Mouse (Mus musculus) liver, embryonic 15.5 days (tissue): Measurements from ENCODE around the gene Zfhx3. TPM values are rescaled to one million over a fixed set of nuclear protein-coding genes. Genes with fewer than 3 reads are reported as not detected.

Source experiments
- ATAC-seq: fragments of 200-750 bp; cut with Nextera tagmentation; 2 replicates; pipeline ENCODE4 v1.8.0; 2017; ENCODE audit warnings: moderate number of reproducible peaks, mild to moderate bottlenecking, moderate library complexity; ENCODE audit not compliant: insufficient read depth
- H3K27ac ChIP-seq: fragments of 300-500 bp; sonication (generic); replicated peaks from 2 replicates; pipeline ENCODE4 v1.5.1; 2015; ENCODE audit warnings: mild to moderate bottlenecking, inconsistent platforms
- H3K27me3 ChIP-seq: fragments of 300-500 bp; sonication (generic); 2 replicates; pipeline ENCODE4 v1.6.1; 2015; ENCODE audit warnings: mild to moderate bottlenecking, inconsistent platforms
- H3K36me3 ChIP-seq: fragments of 300-500 bp; sonication (generic); replicated peaks from 2 replicates; pipeline ENCODE4 v1.6.1; 2015; ENCODE audit warnings: moderate library complexity, mild to moderate bottlenecking, inconsistent platforms
- H3K4me1 ChIP-seq: fragments of 300-500 bp; sonication (generic); replicated peaks from 2 replicates; pipeline ENCODE4 v1.6.1; 2015; ENCODE audit warnings: inconsistent platforms
- H3K4me2 ChIP-seq: fragments of 300-500 bp; sonication (generic); 2 replicates; pipeline ENCODE4 v1.6.1; 2015; ENCODE audit warnings: moderate library complexity, mild to moderate bottlenecking, inconsistent platforms
- H3K4me3 ChIP-seq: fragments of 300-500 bp; sonication (generic); replicated peaks from 2 replicates; pipeline ENCODE4 v1.5.1; 2015; ENCODE audit warnings: mild to moderate bottlenecking, inconsistent platforms
- H3K9ac ChIP-seq: fragments of 300-500 bp; sonication (generic); 2 replicates; pipeline ENCODE4 v1.6.1; 2015; ENCODE audit warnings: moderate library complexity, mild to moderate bottlenecking, inconsistent platforms
- H3K9me3 ChIP-seq: fragments of 300-500 bp; sonication (generic); replicated peaks from 2 replicates; pipeline ENCODE4 v1.6.1; 2016; ENCODE audit warnings: inconsistent platforms
- WGBS: fragments of 180-500 bp; shearing (Covaris S2); methylation state at CpG from one replicate; pipeline ENCODE4 v1.1.7; 2015; ENCODE audit warnings: mixed read lengths; ENCODE audit not compliant: insufficient replicate concordance; 5-methylcytosine and 5-hydroxymethylcytosine counted together
- polyA plus RNA-seq: library from polyadenylated mRNA; unstranded; fragments of >200 nt; fragmentation: Nextera tagmentation; extraction: Ambion mirVana; gene quantifications from 2 replicates; pipeline ENCODE4 v1.2.1, GENCODE M21; 2015

Zfhx3 gene
- polyA plus RNA-seq, 1 experiment from 2014 or later, result 1.0 TPM

- Histone ChIP-seq H3K4me3 (no peak overlapping the region), H3K27ac (peak overlapping the region; percentile 19; the same call in 1 of the 2 replicates), H3K9me3 (no peaks in the 10 kb centered on the region), H3K4me2 (no peak overlapping the region), H3K27me3 (no peaks in the 10 kb centered on the region), H3K9ac (no peak overlapping the region), H3K36me3 (no peaks in the 10 kb centered on the region), H3K4me1 (no peaks in the 10 kb centered on the region)
- ATAC-seq, result no peak
- 56% methylated on average over 5 of the region's 5 CpGs for WGBS
Measured at GRCm38 (mm10) chr8:108989841-108990240, 1047.4 kb downstream of the Zfhx3 start.

GRCm38 (mm10) chr8:108990537-108990936, 1048.1 kb downstream of the Zfhx3 start:
- peak; percentile 71 for ATAC-seq
- H3K4me2 ChIP-seq, result no peak overlapping the region
- H3K36me3 ChIP-seq, result no peaks in the 10 kb centered on the region
- H3K27ac ChIP-seq, result 0 out of 2 replicates have a peak overlapping the region, but pooled peaks have one; percentile 19
- H3K4me1 ChIP-seq, result no peaks in the 10 kb centered on the region
- no peak overlapping the region for H3K4me3 ChIP-seq
- no peak overlapping the region for H3K9ac ChIP-seq
- 61% methylated on average over 6 of the region's 6 CpGs for WGBS
- no peaks in the 10 kb centered on the region for H3K9me3 ChIP-seq
- H3K27me3 ChIP-seq, result no peaks in the 10 kb centered on the region

- Histone ChIP-seq H3K4me3 (no peak overlapping the region), H3K27me3 (no peaks in the 10 kb centered on the region), H3K9ac (no peak overlapping the region), H3K36me3 (no peaks in the 10 kb centered on the region), H3K4me2 (no peak overlapping the region), H3K27ac (no peak overlapping the region), H3K4me1 (no peaks in the 10 kb centered on the region), H3K9me3 (no peaks in the 10 kb centered on the region)
- 46% methylated on average over 5 of the region's 5 CpGs for WGBS
- peak; percentile 41; the same call in 1 of the 2 replicates for ATAC-seq
Measured at GRCm38 (mm10) chr8:108991395-108991794, 1049.0 kb downstream of the Zfhx3 start.

GRCm38 (mm10) chr8:108993718-108994117, 1051.3 kb downstream of the Zfhx3 start:
- 29% methylated on average over 2 of the region's 2 CpGs for WGBS
- H3K9ac ChIP-seq, result no peak overlapping the region
- no peaks in the 10 kb centered on the region for H3K9me3 ChIP-seq
- no peaks in the 10 kb centered on the region for H3K36me3 ChIP-seq
- H3K4me2 ChIP-seq, result no peak overlapping the region
- H3K4me1 ChIP-seq, result no peaks in the 10 kb centered on the region
- ATAC-seq, result no peak
- no peaks in the 10 kb centered on the region for H3K27me3 ChIP-seq
- H3K4me3 ChIP-seq, result no peak overlapping the region
- H3K27ac ChIP-seq, result peak overlapping the region; percentile 14; the same call in 1 of the 2 replicates

GRCm38 (mm10) chr8:108994187-108994586, 1051.7 kb downstream of the Zfhx3 start:
- Histone ChIP-seq H3K36me3 (no peaks in the 10 kb centered on the region), H3K4me2 (no peak overlapping the region), H3K9ac (no peak overlapping the region), H3K9me3 (no peaks in the 10 kb centered on the region), H3K4me1 (no peaks in the 10 kb centered on the region), H3K27ac (peak overlapping the region; percentile 14; the same call in 1 of the 2 replicates), H3K27me3 (no peaks in the 10 kb centered on the region), H3K4me3 (no peak overlapping the region)
- WGBS, result 35% methylated on average over 2 of the region's 2 CpGs
- ATAC-seq, result no peak

GRCm38 (mm10) chr8:108994880-108995279, 1052.4 kb downstream of the Zfhx3 start:
- 62% methylated on average over 5 of the region's 5 CpGs for WGBS
- H3K9ac ChIP-seq, result no peak overlapping the region
- no peak for ATAC-seq
- H3K4me3 ChIP-seq, result no peak overlapping the region
- no peak overlapping the region for H3K4me2 ChIP-seq
- H3K27me3 ChIP-seq, result no peaks in the 10 kb centered on the region
- H3K4me1 ChIP-seq, result no peaks in the 10 kb centered on the region
- H3K27ac ChIP-seq, result no peak overlapping the region
- no peaks in the 10 kb centered on the region for H3K36me3 ChIP-seq
- no peaks in the 10 kb centered on the region for H3K9me3 ChIP-seq

GRCm38 (mm10) chr8:108997334-108997733, 1054.9 kb downstream of the Zfhx3 start:
- H3K4me3 ChIP-seq, result no peak overlapping the region
- no peaks in the 10 kb centered on the region for H3K4me1 ChIP-seq
- H3K9me3 ChIP-seq, result no peaks in the 10 kb centered on the region
- H3K36me3 ChIP-seq, result no peaks in the 10 kb centered on the region
- no peaks in the 10 kb centered on the region for H3K27me3 ChIP-seq
- H3K27ac ChIP-seq, result no peak overlapping the region
- no peak for ATAC-seq
- H3K9ac ChIP-seq, result no peak overlapping the region
- no peak overlapping the region for H3K4me2 ChIP-seq
- 34% methylated on average over 3 of the region's 3 CpGs for WGBS

- Histone ChIP-seq H3K4me3 (no peak overlapping the region), H3K36me3 (no peaks in the 10 kb centered on the region), H3K9me3 (no peaks in the 10 kb centered on the region), H3K9ac (no peak overlapping the region), H3K27ac (no peak overlapping the region), H3K4me1 (no peaks in the 10 kb centered on the region), H3K27me3 (no peaks in the 10 kb centered on the region), H3K4me2 (no peak overlapping the region)
- ATAC-seq, result no peak
- 75% methylated on average over 15 of the region's 15 CpGs for WGBS
Measured at GRCm38 (mm10) chr8:108999297-109000249, 1057.1 kb downstream of the Zfhx3 start.

GRCm38 (mm10) chr8:109001031-109001430, 1058.6 kb downstream of the Zfhx3 start:
- H3K27ac ChIP-seq, result no peak overlapping the region
- H3K27me3 ChIP-seq, result no peaks in the 10 kb centered on the region
- H3K36me3 ChIP-seq, result no peaks in the 10 kb centered on the region
- WGBS, result 70% methylated on average over 9 of the region's 9 CpGs
- H3K4me2 ChIP-seq, result no peak overlapping the region
- ATAC-seq, result no peak
- no peak overlapping the region for H3K4me3 ChIP-seq
- no peak overlapping the region for H3K9ac ChIP-seq
- no peaks in the 10 kb centered on the region for H3K4me1 ChIP-seq
- H3K9me3 ChIP-seq, result no peaks in the 10 kb centered on the region

- ATAC-seq, result no peak
- Histone ChIP-seq H3K4me1 (no peaks in the 10 kb centered on the region), H3K4me3 (no peak overlapping the region), H3K27ac (no peak overlapping the region), H3K36me3 (no peaks in the 10 kb centered on the region), H3K9ac (no peak overlapping the region), H3K9me3 (no peaks in the 10 kb centered on the region), H3K4me2 (no peak overlapping the region), H3K27me3 (no peaks in the 10 kb centered on the region)
- WGBS, result 53% methylated on average over 5 of the region's 5 CpGs
Measured at GRCm38 (mm10) chr8:109001923-109002322, 1059.5 kb downstream of the Zfhx3 start.

- Histone ChIP-seq H3K9ac (no peak overlapping the region), H3K36me3 (no peaks in the 10 kb centered on the region), H3K27ac (no peak overlapping the region), H3K27me3 (no peaks in the 10 kb centered on the region), H3K4me2 (no peak overlapping the region), H3K4me1 (no peaks in the 10 kb centered on the region), H3K9me3 (no peaks in the 10 kb centered on the region), H3K4me3 (no peak overlapping the region)
- WGBS, result 64% methylated on average over 9 of the region's 9 CpGs
- ATAC-seq, result no peak
Measured at GRCm38 (mm10) chr8:109006986-109007385, 1064.5 kb downstream of the Zfhx3 start.
